Mouse (Mus musculus): ENCODE data around the gene Sav1.

The Sav1 gene

GRCm38 (mm10) chr12:69986786-69987497 lies at the start of gene Sav1:
TSS of gene Sav1 (minus strand) at chr12:69987002.
- DNase-seq (ENCODE audit: low read depth): peak; percentile 68

GRCm38 (mm10) chr12:70026233-70026632 lies 39.4 kb upstream of the Sav1 start:
- no peak for DNase-seq (ENCODE audit: low read depth)

GRCm38 (mm10) chr12:70025431-70025830 lies 38.6 kb upstream of the Sav1 start:
- DNase-seq (ENCODE audit: low read depth): no peak

GRCm38 (mm10) chr12:70023580-70023979 lies 36.8 kb upstream of the Sav1 start:
- no peak for DNase-seq (ENCODE audit: low read depth)

GRCm38 (mm10) chr12:70018153-70018552 lies 31.4 kb upstream of the Sav1 start:
- DNase-seq (ENCODE audit: low read depth): no peak

GRCm38 (mm10) chr12:70015936-70016335 lies 29.1 kb upstream of the Sav1 start:
- no peak for DNase-seq (ENCODE audit: low read depth)

- no peak for DNase-seq (ENCODE audit: low read depth)
Measured at GRCm38 (mm10) chr12:70011681-70012080, 24.9 kb upstream of the Sav1 start.

- DNase-seq (ENCODE audit: low read depth): no peak
Measured at GRCm38 (mm10) chr12:70010356-70010755, 23.6 kb upstream of the Sav1 start.

- no peak for DNase-seq (ENCODE audit: low read depth)
Measured at GRCm38 (mm10) chr12:70005103-70005502, 18.3 kb upstream of the Sav1 start.

- no peak for DNase-seq (ENCODE audit: low read depth)
Measured at GRCm38 (mm10) chr12:69998186-69998983, 11.6 kb upstream of the Sav1 start.

- DNase-seq (ENCODE audit: low read depth): no peak
Measured at GRCm38 (mm10) chr12:69995382-69995781, 8.6 kb upstream of the Sav1 start.

GRCm38 (mm10) chr12:69986241-69986762 lies 500 bp downstream of the Sav1 start:
- DNase-seq (ENCODE audit: low read depth): no peak

GRCm38 (mm10) chr12:69985546-69985945 lies 1.3 kb downstream of the Sav1 start:
- DNase-seq (ENCODE audit: low read depth): no peak

- no peak for DNase-seq (ENCODE audit: low read depth)
Measured at GRCm38 (mm10) chr12:69982874-69983273, 3.9 kb downstream of the Sav1 start.

- no peak for DNase-seq (ENCODE audit: low read depth)
Measured at GRCm38 (mm10) chr12:69977376-69977998, 9.3 kb downstream of the Sav1 start.

GRCm38 (mm10) chr12:69976688-69977087 lies 10.1 kb downstream of the Sav1 start:
- DNase-seq (ENCODE audit: low read depth): no peak

- no peak for DNase-seq (ENCODE audit: low read depth)
Measured at GRCm38 (mm10) chr12:69973666-69974065, 13.1 kb downstream of the Sav1 start.

- DNase-seq (ENCODE audit: low read depth): no peak
Measured at GRCm38 (mm10) chr12:69968154-69968553, 18.6 kb downstream of the Sav1 start.

GRCm38 (mm10) chr12:69967112-69967511 lies 19.7 kb downstream of the Sav1 start:
- DNase-seq (ENCODE audit: low read depth): no peak

GRCm38 (mm10) chr12:69966071-69966470 lies 20.7 kb downstream of the Sav1 start:
- no peak for DNase-seq (ENCODE audit: low read depth)

- DNase-seq (ENCODE audit: low read depth): no peak
Measured at GRCm38 (mm10) chr12:69965644-69966043, 21.2 kb downstream of the Sav1 start.

GRCm38 (mm10) chr12:69963141-69963540 lies 23.7 kb downstream of the Sav1 start:
- no peak for DNase-seq (ENCODE audit: low read depth)

- DNase-seq (ENCODE audit: low read depth): no peak
Measured at GRCm38 (mm10) chr12:69962468-69962867, 24.3 kb downstream of the Sav1 start.

Data from c-Kit-positive CD71-positive TER-119-negative erythroid progenitor cells, embryonic 14.5 days (primary cell).